Mouse (Mus musculus) lung, embryonic 16.5 days (tissue): Measurements from ENCODE around the gene Ddn. TPM values are rescaled to one million over a fixed set of nuclear protein-coding genes. Genes with fewer than 3 reads are reported as not detected.
A peak's percentile ranks its signal among the peaks of the same experiment; 100 is the strongest.

Experiments used
- ATAC-seq: fragments of 200-750 bp; cut with Nextera tagmentation; 2 replicates; pipeline ENCODE4 v1.8.0; 2017; ENCODE audit warnings: low read depth, mild to moderate bottlenecking, moderate library complexity
- H3K27ac ChIP-seq: fragments of 300-500 bp; sonication (generic); 2 replicates; pipeline ENCODE4 v1.5.1; 2014; ENCODE audit warnings: mild to moderate bottlenecking, control low read depth, low read length
- H3K27me3 ChIP-seq: fragments of 300-500 bp; sonication (generic); 2 replicates; pipeline ENCODE4 v1.6.1; 2014; ENCODE audit warnings: low read depth, low read length, mixed read lengths; ENCODE audit not compliant: control insufficient read depth, insufficient read depth
- H3K36me3 ChIP-seq: fragments of 300-500 bp; sonication (generic); 2 replicates; pipeline ENCODE4 v1.6.1; 2014; ENCODE audit warnings: low read length; ENCODE audit not compliant: control insufficient read depth, insufficient read depth
- H3K4me1 ChIP-seq: fragments of 300-500 bp; sonication (generic); replicated peaks from 2 replicates; pipeline ENCODE4 v1.6.1; 2014; ENCODE audit warnings: low read length, mixed read lengths; ENCODE audit not compliant: control insufficient read depth, insufficient read depth
- H3K4me2 ChIP-seq: fragments of 300-500 bp; sonication (generic); 2 replicates; pipeline ENCODE4 v1.6.1; 2014; ENCODE audit warnings: low read depth, low read length, control low read depth
- H3K4me3 ChIP-seq: fragments of 300-500 bp; sonication (generic); 2 replicates; pipeline ENCODE4 v1.5.1; 2014; ENCODE audit warnings: mild to moderate bottlenecking, low read length, control low read depth
- H3K9ac ChIP-seq: fragments of 300-500 bp; sonication (generic); 2 replicates; pipeline ENCODE4 v1.6.1; 2014; ENCODE audit warnings: low read length, control low read depth
- H3K9me3 ChIP-seq: fragments of 300-500 bp; sonication (generic); 2 replicates; pipeline ENCODE4 v1.6.1; 2016; ENCODE audit warnings: low read length; ENCODE audit not compliant: control insufficient read depth
- WGBS: fragments of 180-500 bp; shearing (Covaris S2); extraction: QIAGEN DNeasy Blood & Tissue Kit; methylation state at CpG from one replicate; pipeline ENCODE4 v1.1.7; 2014; 5-methylcytosine and 5-hydroxymethylcytosine counted together
- polyA plus RNA-seq: library from polyadenylated mRNA; unstranded; fragments of >200 nt; fragmentation: Nextera tagmentation; extraction: Ambion mirVana; gene quantifications from 2 replicates; pipeline ENCODE4 v1.2.1, GENCODE M21; 2015

Ddn gene
- polyA plus RNA-seq, result not detected in 2 replicates

DNA sequence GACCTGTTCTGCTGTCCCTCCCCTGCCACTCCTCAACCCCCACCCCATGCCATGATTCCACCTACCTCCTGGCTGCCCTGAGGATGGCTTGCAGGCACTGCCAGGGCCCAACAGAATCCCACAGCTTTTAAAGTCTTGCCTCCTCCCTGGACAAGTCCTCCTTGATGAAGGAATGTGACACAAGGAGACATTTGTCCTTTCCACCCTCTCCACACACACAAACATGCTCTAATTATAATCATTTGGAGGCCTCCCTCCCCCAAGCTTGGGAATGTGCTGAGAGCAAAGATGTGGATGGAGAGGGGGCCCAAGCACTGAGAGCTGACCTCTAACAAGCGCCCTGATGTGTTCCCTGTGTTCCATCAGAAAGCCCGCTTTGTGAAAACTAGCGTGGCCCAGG lies at the start of gene Ddn:
Ddn (minus strand) TSS at position 101 of the 400 bp plus-strand sequence.
- H3K4me2 ChIP-seq, result peak within 1 kb of the TSS; percentile 82; the same call in 1 of the 2 replicates
- H3K4me3 ChIP-seq, result no peak within 1 kb of the TSS; the same call in 1 of the 2 replicates
- WGBS, result 45% methylated on average over 3 of the region's 3 CpGs
- peak within 1 kb of the TSS; percentile 59; the same call in 1 of the 2 replicates for H3K9ac ChIP-seq
- no peak for ATAC-seq
- H3K27me3 ChIP-seq, result peaks cover 58% of the 10 kb centered on the region
- H3K36me3 ChIP-seq, result peaks cover 16% of the 10 kb centered on the region
- H3K27ac ChIP-seq, result no peak within 1 kb of the TSS
- peaks cover 29% of the 10 kb centered on the region for H3K4me1 ChIP-seq
- H3K9me3 ChIP-seq, result no peaks in the 10 kb centered on the region

DNA sequence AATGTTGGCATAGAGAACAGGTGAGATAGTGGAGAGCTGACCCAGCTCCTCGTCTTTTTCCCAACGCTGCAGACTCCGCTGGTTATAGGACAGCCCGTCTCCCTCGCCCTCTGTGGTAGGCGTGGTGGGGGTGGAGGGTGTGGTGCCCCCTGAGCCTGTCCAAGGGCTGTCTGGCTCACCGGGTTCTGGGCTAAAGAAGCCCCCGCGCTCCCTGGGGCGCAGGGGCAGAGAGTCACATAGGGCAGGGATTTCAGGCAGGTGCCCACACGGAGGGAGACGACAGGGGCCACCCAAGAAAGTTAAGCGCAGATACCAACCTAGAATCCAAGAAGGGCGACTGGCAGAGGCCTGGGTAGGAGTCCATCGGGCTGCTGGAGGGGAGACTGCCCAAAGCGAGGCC lies 44.9 kb upstream of the Ddn start:
- 86% methylated on average over 16 of the region's 16 CpGs for WGBS
- H3K9ac ChIP-seq, result no peak overlapping the region
- peaks cover 88% of the 10 kb centered on the region for H3K36me3 ChIP-seq
- H3K4me3 ChIP-seq, result no peak overlapping the region
- no peak overlapping the region for H3K4me2 ChIP-seq
- H3K4me1 ChIP-seq, result no peaks in the 10 kb centered on the region
- H3K9me3 ChIP-seq, result no peaks in the 10 kb centered on the region
- H3K27ac ChIP-seq, result no peak overlapping the region
- no peak for ATAC-seq
- H3K27me3 ChIP-seq, result no peaks in the 10 kb centered on the region

DNA sequence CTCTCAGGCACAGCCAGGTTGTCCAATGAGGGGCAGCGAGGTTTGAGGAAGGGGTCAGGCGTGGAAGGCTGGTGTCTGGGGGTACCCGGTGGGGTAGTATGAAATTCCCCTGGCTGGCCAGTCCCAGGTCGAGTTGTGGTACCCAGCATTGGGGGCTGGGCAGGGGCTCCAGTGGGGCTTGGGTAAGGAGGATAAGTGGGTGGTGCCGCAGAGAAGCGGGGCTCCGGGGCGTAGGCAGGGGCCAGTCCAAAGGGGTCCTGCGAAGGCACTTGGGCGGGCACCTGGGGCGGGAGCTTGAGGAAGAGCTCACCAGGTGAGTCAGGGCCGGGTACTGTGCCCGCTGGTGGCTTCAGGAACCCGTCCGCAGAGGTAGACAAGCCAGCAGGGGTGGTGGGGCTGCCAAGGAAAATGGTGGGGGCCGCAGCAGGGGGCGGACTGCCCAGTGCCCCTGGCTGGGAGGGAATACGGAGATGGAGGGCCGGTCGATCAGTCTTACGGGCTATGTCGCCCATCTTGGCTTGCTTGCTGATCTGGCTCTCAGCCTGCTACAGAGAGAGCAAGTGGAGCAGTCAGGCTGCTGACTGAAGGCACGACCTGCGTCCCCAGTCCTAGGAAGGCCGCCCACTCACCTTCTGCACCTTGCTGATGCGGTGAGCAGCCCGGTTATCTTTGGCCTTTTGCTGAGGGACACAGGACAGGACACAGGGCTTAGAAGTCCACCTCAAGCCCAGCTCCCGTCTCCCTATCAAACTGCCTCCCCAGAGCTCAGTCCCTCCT lies 44.1 kb upstream of the Ddn start:
- Histone ChIP-seq H3K36me3 (peaks cover 90% of the 10 kb centered on the region), H3K4me1 (no peaks in the 10 kb centered on the region), H3K4me3 (no peak overlapping the region), H3K27me3 (no peaks in the 10 kb centered on the region), H3K4me2 (no peak overlapping the region), H3K9ac (no peak overlapping the region), H3K9me3 (no peaks in the 10 kb centered on the region), H3K27ac (no peak overlapping the region)
- no peak for ATAC-seq
- WGBS, result 90% methylated on average over 28 of the region's 28 CpGs

DNA sequence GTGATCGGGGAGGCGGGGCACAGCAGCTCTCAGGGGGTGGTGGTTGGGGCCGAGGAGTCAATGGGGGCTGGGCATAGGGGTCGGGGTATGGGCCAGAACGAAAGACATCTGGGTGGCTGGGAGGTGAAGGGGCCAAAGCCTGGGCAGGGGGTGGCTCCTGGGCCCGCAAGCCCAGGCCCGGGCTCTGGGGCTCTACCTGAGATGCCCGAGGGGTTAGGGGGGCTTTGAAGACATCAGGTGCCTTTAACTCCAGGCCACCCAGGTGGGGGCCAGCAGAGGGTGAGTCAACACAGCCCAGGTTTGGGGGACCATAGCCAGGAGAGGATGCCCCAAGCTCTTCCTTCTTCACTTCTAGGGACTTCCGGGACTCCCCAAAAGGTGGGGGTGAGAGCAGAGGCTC lies 43.4 kb upstream of the Ddn start:
- Histone ChIP-seq H3K27me3 (no peaks in the 10 kb centered on the region), H3K36me3 (peaks cover 88% of the 10 kb centered on the region), H3K9me3 (no peaks in the 10 kb centered on the region), H3K4me1 (no peaks in the 10 kb centered on the region), H3K9ac (no peak overlapping the region), H3K4me3 (no peak overlapping the region), H3K27ac (no peak overlapping the region), H3K4me2 (no peak overlapping the region)
- 0 out of 2 replicates have a peak, but pooled peaks have one; percentile 16 for ATAC-seq
- WGBS, result 88% methylated on average over 9 of the region's 9 CpGs

DNA sequence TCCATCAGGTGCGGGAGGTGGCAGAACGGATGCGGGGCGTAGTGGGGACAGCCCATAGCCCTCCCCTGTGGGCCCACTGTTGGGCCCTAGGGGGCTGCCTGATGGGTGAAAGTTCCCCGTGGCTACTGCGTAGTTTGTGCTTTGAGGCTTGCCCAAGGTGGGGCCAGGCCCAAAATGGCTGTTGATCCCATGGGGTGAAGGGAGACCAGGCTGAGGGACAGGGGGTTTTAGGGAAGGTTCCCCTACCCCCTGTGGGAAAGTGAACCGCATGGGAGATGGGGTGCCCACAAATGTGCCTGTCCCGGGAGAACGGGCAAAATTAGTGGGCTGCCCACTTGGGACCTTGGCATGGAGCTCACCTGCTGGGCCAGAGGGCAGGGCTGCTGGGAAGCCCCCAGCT lies 42.8 kb upstream of the Ddn start:
- no peaks in the 10 kb centered on the region for H3K4me1 ChIP-seq

DNA sequence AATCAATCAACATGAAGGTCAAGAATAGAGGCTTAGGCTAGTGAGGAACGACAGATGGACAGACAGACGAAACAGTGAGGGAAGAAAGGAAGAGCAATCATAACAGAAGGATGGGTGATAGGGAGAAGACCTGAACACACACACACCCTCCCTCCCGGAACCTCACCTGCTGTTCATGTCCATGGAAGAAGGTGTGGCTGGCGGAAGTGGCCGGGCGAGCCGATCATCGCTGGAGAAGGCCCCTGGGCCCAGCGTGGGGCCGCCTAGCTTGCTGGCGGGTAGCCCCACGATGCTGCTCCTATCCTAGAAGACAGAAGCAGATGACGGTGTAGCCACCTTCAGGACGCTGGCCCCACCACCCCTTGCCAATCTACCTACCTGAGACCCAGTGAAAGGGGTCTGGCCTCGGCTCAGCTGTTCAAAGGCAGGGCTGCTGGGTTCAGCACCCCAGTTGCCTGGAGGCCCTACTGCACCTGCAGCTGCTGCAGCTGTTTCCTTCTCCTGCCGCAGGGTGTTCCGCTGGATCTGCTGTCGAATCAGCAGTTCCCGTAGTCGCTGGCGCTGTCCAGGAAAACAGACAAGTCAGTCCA lies 42.0 kb upstream of the Ddn start:
- Histone ChIP-seq H3K4me1 (no peaks in the 10 kb centered on the region), H3K36me3 (peaks cover 91% of the 10 kb centered on the region), H3K27ac (no peak overlapping the region), H3K4me2 (no peak overlapping the region), H3K9ac (no peak overlapping the region), H3K9me3 (no peaks in the 10 kb centered on the region), H3K4me3 (no peak overlapping the region), H3K27me3 (no peaks in the 10 kb centered on the region)
- ATAC-seq, result no peak
- 85% methylated on average over 21 of the region's 21 CpGs for WGBS

More for the DNA sequence above, 42.8 kb upstream of the Ddn start:
- no peak overlapping the region for H3K4me2 ChIP-seq
- 92% methylated on average over 9 of the region's 9 CpGs for WGBS
- H3K27me3 ChIP-seq, result no peaks in the 10 kb centered on the region
- H3K4me3 ChIP-seq, result no peak overlapping the region
- H3K36me3 ChIP-seq, result peaks cover 88% of the 10 kb centered on the region
- no peak for ATAC-seq
- H3K27ac ChIP-seq, result no peak overlapping the region
- H3K9ac ChIP-seq, result no peak overlapping the region
- H3K9me3 ChIP-seq, result no peaks in the 10 kb centered on the region

DNA sequence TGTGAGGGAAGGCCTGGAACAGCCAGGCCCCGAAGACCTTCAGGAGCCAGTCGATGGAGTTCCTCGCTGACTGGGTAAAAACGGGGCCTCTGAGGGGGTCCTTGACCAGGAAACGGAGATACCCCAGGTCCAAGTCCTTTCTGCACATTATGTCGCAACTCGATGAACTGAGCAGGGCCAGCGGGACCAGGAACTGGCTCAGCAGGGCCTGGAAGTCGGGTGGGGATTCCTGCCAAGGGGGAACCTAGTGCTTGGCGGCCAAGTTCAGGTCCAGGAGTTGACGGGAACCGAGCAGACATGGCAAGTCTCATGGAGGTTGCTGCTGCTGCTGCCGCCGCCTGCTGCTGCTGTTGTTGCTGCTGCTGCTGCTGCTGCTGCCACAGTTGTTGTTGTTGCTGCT lies 41.4 kb upstream of the Ddn start:
- Histone ChIP-seq H3K27me3 (no peaks in the 10 kb centered on the region), H3K9ac (no peak overlapping the region), H3K27ac (no peak overlapping the region), H3K4me3 (no peak overlapping the region), H3K9me3 (no peaks in the 10 kb centered on the region), H3K36me3 (peaks cover 92% of the 10 kb centered on the region), H3K4me1 (no peaks in the 10 kb centered on the region), H3K4me2 (no peak overlapping the region)
- no peak for ATAC-seq
- WGBS, result 89% methylated on average over 14 of the region's 14 CpGs

DNA sequence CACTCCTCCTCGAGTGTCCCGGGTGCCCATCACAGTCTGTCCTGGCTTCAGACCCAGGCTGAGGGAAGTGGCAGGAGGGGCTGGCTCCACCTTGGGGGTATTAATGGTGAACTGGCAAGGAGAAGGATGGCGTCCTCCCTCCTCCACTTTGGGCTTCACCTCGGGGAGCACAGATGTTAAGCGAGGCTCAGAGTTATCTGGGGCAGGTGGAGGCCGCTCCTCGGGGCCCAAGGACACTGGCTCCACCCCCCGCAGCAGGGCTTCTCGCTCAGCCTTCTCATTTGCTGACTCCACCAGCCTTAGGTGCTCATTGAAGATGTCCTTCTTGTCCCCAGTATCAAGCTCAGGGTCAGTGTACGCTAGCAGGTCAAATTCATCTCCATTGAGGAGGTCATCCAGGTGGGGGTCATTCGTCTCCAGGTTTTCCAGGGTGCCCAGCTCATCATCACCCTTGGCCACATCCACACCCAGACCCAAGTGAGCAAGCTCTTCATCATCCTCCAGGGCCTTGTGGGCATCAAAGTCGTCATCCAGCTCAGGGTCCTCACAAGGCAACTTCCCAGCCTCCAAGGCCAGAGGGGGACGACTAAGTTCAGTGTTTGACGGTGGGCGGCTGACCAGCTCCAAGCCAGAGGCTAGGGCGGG lies 40.8 kb upstream of the Ddn start:
- no peak for ATAC-seq
- no peaks in the 10 kb centered on the region for H3K4me1 ChIP-seq
- H3K4me2 ChIP-seq, result no peak overlapping the region
- no peak overlapping the region for H3K9ac ChIP-seq
- H3K4me3 ChIP-seq, result no peak overlapping the region
- H3K27me3 ChIP-seq, result no peaks in the 10 kb centered on the region
- WGBS, result 86% methylated on average over 16 of the region's 16 CpGs
- peaks cover 93% of the 10 kb centered on the region for H3K36me3 ChIP-seq
- H3K27ac ChIP-seq, result no peak overlapping the region
- H3K9me3 ChIP-seq, result no peaks in the 10 kb centered on the region

DNA sequence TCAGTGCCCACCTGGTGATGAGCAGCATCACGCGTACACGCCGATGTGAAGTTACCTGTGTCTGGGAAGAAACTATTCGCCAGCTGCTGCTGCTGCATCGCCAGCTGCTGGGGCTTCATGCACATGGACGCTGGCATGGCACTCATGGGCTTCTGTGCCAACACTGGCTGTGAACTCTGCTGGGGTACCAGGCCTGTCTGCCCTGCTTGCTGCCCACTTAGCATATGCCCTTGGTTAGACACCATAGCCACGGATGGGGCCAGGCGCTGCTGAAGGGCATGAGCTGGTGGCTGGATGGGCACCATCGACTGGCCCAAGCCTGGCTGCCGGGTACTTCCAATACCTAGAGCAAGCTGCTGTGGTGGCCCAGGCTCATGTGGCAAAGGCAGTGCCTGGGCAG lies 39.9 kb upstream of the Ddn start:
- H3K9ac ChIP-seq, result no peak overlapping the region
- no peaks in the 10 kb centered on the region for H3K4me1 ChIP-seq
- peaks cover 93% of the 10 kb centered on the region for H3K36me3 ChIP-seq
- no peak for ATAC-seq
- WGBS, result 93% methylated on average over 11 of the region's 11 CpGs
- H3K27me3 ChIP-seq, result no peaks in the 10 kb centered on the region
- H3K9me3 ChIP-seq, result no peaks in the 10 kb centered on the region
- H3K4me2 ChIP-seq, result no peak overlapping the region
- H3K4me3 ChIP-seq, result no peak overlapping the region
- H3K27ac ChIP-seq, result no peak overlapping the region
